8 mouse cellular contexts compared by ENCODE assay signal in the genomic region with DNA sequence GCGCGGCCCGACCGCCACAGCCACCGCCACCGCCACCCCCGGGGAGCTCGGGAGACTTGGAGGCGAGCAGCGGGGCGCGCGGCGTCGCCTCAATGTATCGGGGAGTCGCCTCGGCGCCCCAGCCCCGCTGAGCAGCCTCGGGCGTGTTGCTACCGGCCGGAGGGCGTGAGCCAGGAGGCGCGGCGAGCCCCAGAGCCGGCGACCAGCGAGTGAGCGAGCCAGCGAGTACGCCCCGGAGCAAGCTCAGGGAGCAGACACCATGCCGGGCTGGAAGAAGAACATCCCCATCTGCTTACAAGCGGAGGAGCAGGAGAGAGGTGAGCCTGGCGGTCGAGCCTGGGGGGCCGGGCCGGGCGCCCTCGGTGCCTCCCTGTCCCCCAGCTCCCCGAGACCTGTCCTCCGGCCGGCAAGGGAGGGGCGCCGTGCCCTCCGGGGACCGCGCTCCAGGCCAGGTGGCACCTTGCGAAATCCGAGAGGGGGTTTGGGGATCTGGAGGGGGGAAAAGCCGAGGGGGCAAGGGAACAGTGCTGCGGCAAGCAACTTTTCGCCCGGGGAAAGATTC. TPM values are rescaled to one million over a fixed set of nuclear protein-coding genes. Genes with fewer than 3 reads are reported as not detected.
A peak's percentile ranks its signal among the peaks of the same experiment; 100 is the strongest.
DNase-seq lines count a peak whose midpoint lies in the region; ATAC-seq and TF ChIP-seq lines count a peak whose summit lies in the region.

No protein-coding gene starts in this region.

- peak overlapping the region; percentile 82 for H3K9ac ChIP-seq in embryonic facial prominence, embryonic 14.5 days (ENCODE audit: low read depth, low read length)
- H3K9ac ChIP-seq in hindbrain, embryonic 14.5 days = peak overlapping the region; percentile 85
- peak overlapping the region; percentile 81 for H3K9ac ChIP-seq in limb, embryonic 14.5 days (ENCODE audit: low read depth, low read length, severe bottlenecking)

- peak overlapping the region; percentile 74 for H3K4me3 ChIP-seq in embryonic facial prominence, embryonic 14.5 days (ENCODE audit: low read depth, low read length)
- peak overlapping the region; percentile 62 for H3K4me3 ChIP-seq in hindbrain, embryonic 14.5 days (replicated peaks; ENCODE audit: low read length)
- peak overlapping the region; percentile 67 for H3K4me3 ChIP-seq in limb, embryonic 14.5 days (replicated peaks; ENCODE audit: low read length)
- no peak overlapping the region for H3K4me3 ChIP-seq in myocyte

- H3ac ChIP-seq in myocyte (ENCODE audit: control insufficient read depth, insufficient read length) = no peak overlapping the region

- no peaks in the 10 kb centered on the region for H3K36me3 ChIP-seq in embryonic facial prominence, embryonic 14.5 days (ENCODE audit: control insufficient read depth, insufficient read depth, low read length)
- no peaks in the 10 kb centered on the region for H3K36me3 ChIP-seq in hindbrain, embryonic 14.5 days (replicated peaks; ENCODE audit: control insufficient read depth, insufficient read depth)
- no peaks in the 10 kb centered on the region for H3K36me3 ChIP-seq in limb, embryonic 14.5 days (ENCODE audit: control insufficient read depth, insufficient read depth, low read length)
- no peaks in the 10 kb centered on the region for H3K36me3 ChIP-seq in myocyte (ENCODE audit: control insufficient read depth, insufficient read depth)

- no peak for TF ChIP-seq POLR2A in limb, embryonic 14.5 days (IDR thresholded peaks at IDR 0.05; ENCODE audit: borderline replicate concordance, extremely low read depth, insufficient read depth, insufficient read length)
- no peak for TF ChIP-seq POLR2A in myocyte (IDR thresholded peaks at IDR 0.05; ENCODE audit: insufficient read length, low read depth)

- H3K4me1 ChIP-seq in embryonic facial prominence, embryonic 14.5 days (ENCODE audit: control insufficient read depth, insufficient read depth, low read length) = peaks cover 11% of the 10 kb centered on the region; the same call in 1 of the 2 replicates
- peaks cover 23% of the 10 kb centered on the region for H3K4me1 ChIP-seq in hindbrain, embryonic 14.5 days (replicated peaks; ENCODE audit: control insufficient read depth, insufficient read depth, low read length)
- peaks cover 7% of the 10 kb centered on the region; the same call in 1 of the 2 replicates for H3K4me1 ChIP-seq in limb, embryonic 14.5 days (ENCODE audit: control insufficient read depth, insufficient read depth, low read length)

- peak; percentile 43 to 56 for DNase-seq in layer of hippocampus, postnatal 10 days (ENCODE audit: low spot score in 2 of 2)
- no peak for DNase-seq in layer of hippocampus, adult 11-12 months (ENCODE audit: low spot score)
- DNase-seq in adrenal gland, postnatal 25 days = peak; percentile 41
- DNase-seq in embryonic facial prominence, embryonic 14.5 days (ENCODE audit: low spot score) = peak; percentile 59
- DNase-seq in hindbrain, embryonic 14.5 days (ENCODE audit: low spot score) = peak; percentile 49
- DNase-seq in limb, embryonic 14.5 days (ENCODE audit: low spot score) = no peak
- DNase-seq in c-Kit-positive CD71-positive TER-119-positive erythroid progenitor cells, embryonic 14.5 days (ENCODE audit: low spot score) = no peak

- H3K9me3 ChIP-seq in embryonic facial prominence, embryonic 14.5 days (ENCODE audit: control insufficient read depth, low read length) = no peaks in the 10 kb centered on the region
- H3K9me3 ChIP-seq in hindbrain, embryonic 14.5 days (ENCODE audit: control insufficient read depth, low read length) = no peaks in the 10 kb centered on the region
- no peaks in the 10 kb centered on the region for H3K9me3 ChIP-seq in limb, embryonic 14.5 days (ENCODE audit: control insufficient read depth, low read length)

- ATAC-seq in embryonic facial prominence, embryonic 14.5 days (ENCODE audit: low read depth) = peak; percentile 75
- ATAC-seq in hindbrain, embryonic 14.5 days (ENCODE audit: low FRiP score) = peak; percentile 75
- ATAC-seq in limb, embryonic 14.5 days (ENCODE audit: low FRiP score, low read depth) = peak; percentile 64

- peak overlapping the region; percentile 83 for H3K27ac ChIP-seq in embryonic facial prominence, embryonic 14.5 days (replicated peaks; ENCODE audit: low read depth, low read length)
- peak overlapping the region; percentile 91 for H3K27ac ChIP-seq in hindbrain, embryonic 14.5 days
- H3K27ac ChIP-seq in limb, embryonic 14.5 days (replicated peaks; ENCODE audit: low read depth, low read length) = peak overlapping the region; percentile 71

- WGBS in embryonic facial prominence, embryonic 14.5 days = 0% methylated on average over 15 of the region's 57 CpGs
- WGBS in hindbrain, embryonic 14.5 days = under 1% methylated on average over 50 of the region's 57 CpGs
- WGBS in limb, embryonic 14.5 days = 2% methylated on average over 23 of the region's 57 CpGs

- H3K27me3 ChIP-seq in embryonic facial prominence, embryonic 14.5 days (replicated peaks; ENCODE audit: control insufficient read depth, insufficient read depth, low read length) = no peaks in the 10 kb centered on the region
- H3K27me3 ChIP-seq in hindbrain, embryonic 14.5 days (ENCODE audit: control insufficient read depth, insufficient read depth, low read length) = no peaks in the 10 kb centered on the region
- H3K27me3 ChIP-seq in limb, embryonic 14.5 days (ENCODE audit: control insufficient read depth, insufficient read depth, low read length) = no peaks in the 10 kb centered on the region
- H3K27me3 ChIP-seq in myocyte (ENCODE audit: control insufficient read depth, insufficient read depth, insufficient read length) = peaks cover 34% of the 10 kb centered on the region

- no peaks in the 10 kb centered on the region for H3K79me2 ChIP-seq in myocyte (ENCODE audit: control insufficient read depth, insufficient read depth)

- peak overlapping the region; percentile 96 for H3K4me2 ChIP-seq in embryonic facial prominence, embryonic 14.5 days (ENCODE audit: low read depth, low read length)
- peak overlapping the region; percentile 92 for H3K4me2 ChIP-seq in hindbrain, embryonic 14.5 days (replicated peaks)
- peak overlapping the region; percentile 93 for H3K4me2 ChIP-seq in limb, embryonic 14.5 days (replicated peaks; ENCODE audit: low read depth, low read length, severe bottlenecking)
- peak overlapping the region; percentile 55 for H3K4me2 ChIP-seq in myocyte (ENCODE audit: low read depth)

TF ChIP-seq in myocyte, 11 proteins besides CTCF, POLR2A, EP300 and RAD21:
- no peak for TF ChIP-seq MYOG (IDR thresholded peaks at IDR 0.05; ENCODE audit: control insufficient read depth in 1 of 3, insufficient read depth in 1 of 3, insufficient read length in 2 of 3, low read depth in 2 of 3)
- no peak for TF ChIP-seq TCF12 (IDR thresholded peaks at IDR 0.05; ENCODE audit: insufficient read depth, poor library complexity, severe bottlenecking)
- TF ChIP-seq SRF (IDR thresholded peaks at IDR 0.05; ENCODE audit: control insufficient read depth, insufficient read length, low read depth) = no peak
- no peak for TF ChIP-seq MYOD1 (IDR thresholded peaks at IDR 0.05; ENCODE audit: control insufficient read depth in 1 of 3, insufficient read length in 2 of 3, low read depth in 2 of 3)
- no peak for TF ChIP-seq MAX (IDR thresholded peaks at IDR 0.05; ENCODE audit: low read depth)
- TF ChIP-seq POLR2AphosphoS2 (IDR thresholded peaks at IDR 0.05; ENCODE audit: insufficient read length, low read depth) = no peak
- TF ChIP-seq CEBPB (IDR thresholded peaks at IDR 0.05; ENCODE audit: insufficient read depth, poor library complexity, severe bottlenecking) = no peak
- no peak for TF ChIP-seq E2F4 (IDR thresholded peaks at IDR 0.05; ENCODE audit: insufficient read depth)
- no peak for TF ChIP-seq USF1 (IDR thresholded peaks at IDR 0.05; ENCODE audit: low read depth)
- TF ChIP-seq REST (IDR thresholded peaks at IDR 0.05; ENCODE audit: insufficient read depth, insufficient read length) = no peak
- no peak for TF ChIP-seq TCF3 (IDR thresholded peaks at IDR 0.05; ENCODE audit: insufficient read length, low read depth)

RNA-seq across cellular contexts. Expression of a gene that starts 0.6 kb away (rescaled TPM):
- total RNA-seq in layer of hippocampus, postnatal 10 days (2021) = 10 to 100 TPM; 51.9 to 57.0 TPM
- 0.62 and 0.91 TPM in 2 replicates for total RNA-seq in adrenal gland, postnatal 25 days (2021)
- 5.0 and 6.6 TPM in 2 replicates for polyA plus RNA-seq in embryonic facial prominence, embryonic 14.5 days (2014; fragmentation: Nextera tagmentation; extraction: Ambion mirVana)
- polyA plus RNA-seq in hindbrain, embryonic 14.5 days (2014; fragmentation: Nextera tagmentation; extraction: Ambion mirVana) = 18.5 and 20.9 TPM in 2 replicates
- 6.7 and 7.6 TPM in 2 replicates for polyA plus RNA-seq in limb, embryonic 14.5 days (2012; rRNA removed)
- 5.7 and 5.9 TPM in 2 replicates for polyA plus RNA-seq in limb, embryonic 14.5 days (2014; fragmentation: Nextera tagmentation; extraction: Ambion mirVana)
- 0.08 TPM for polyA plus RNA-seq in myocyte (2012; fragmentation: generic; extraction: Trizol)

Comparison
In these comparisons a context has a peak if more than half of its experiments do, and no peak if none do; other contexts are left out.
1. DNase-seq: peak in layer of hippocampus, postnatal 10 days (2 of 2), adrenal gland, postnatal 25 days (single experiment), embryonic facial prominence, embryonic 14.5 days (single experiment) and hindbrain, embryonic 14.5 days (single experiment); none in layer of hippocampus, adult 11-12 months (single experiment), limb, embryonic 14.5 days (single experiment) and c-Kit-positive CD71-positive TER-119-positive erythroid progenitor cells, embryonic 14.5 days (single experiment).
2. Peak in every context shown above with its lines, with median percentiles within 50 percentile points of each other: ATAC-seq, H3K27ac ChIP-seq, H3K4me2 ChIP-seq and H3K9ac ChIP-seq.